Mouse (Mus musculus) adrenal gland, postnatal 10 days (tissue): ENCODE measurements around the gene Cyp27a1. TPM values are rescaled to one million over a fixed set of nuclear protein-coding genes. Genes with fewer than 3 reads are reported as not detected.

Experiments used
- DNase-seq: peaks from one replicate; pipeline ENCODE4 v3.0.0; 2021; ENCODE audit warnings: mixed read lengths
- total RNA-seq, 2 experiments: library from RNA; stranded (reverse); gene quantifications; 2 replicates each; pipeline ENCODE4 v1.2.3; 2021

Gene Cyp27a1
- total RNA-seq, 2 experiments from 2014 or later, result 15.1 to 15.2 TPM

DNA sequence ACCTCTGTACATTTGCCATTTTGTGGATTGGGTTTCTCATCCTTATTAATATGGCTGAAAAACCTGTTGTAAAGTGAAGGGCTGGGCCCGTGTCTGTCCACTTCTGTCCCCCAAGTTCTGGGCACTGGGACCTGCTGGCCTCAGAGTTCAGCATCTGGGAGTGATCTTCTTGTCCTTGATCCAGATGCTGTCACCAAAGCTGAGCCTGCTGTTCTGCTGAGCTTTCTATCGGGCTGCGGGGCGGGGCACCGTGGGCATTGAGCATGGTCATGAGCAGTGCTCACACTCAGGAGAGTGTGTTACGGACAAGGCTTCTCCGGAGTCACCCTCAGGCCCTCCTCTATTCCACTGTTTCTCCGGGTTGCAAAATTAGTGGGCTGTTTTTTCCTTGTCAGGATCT is 4.7 kb downstream of the Cyp27a1 start:
- DNase-seq, result no peak

- no peak for DNase-seq
Measured at GRCm38 (mm10) chr1:74719281-74719680, 5.9 kb downstream of the Cyp27a1 start.

DNA sequence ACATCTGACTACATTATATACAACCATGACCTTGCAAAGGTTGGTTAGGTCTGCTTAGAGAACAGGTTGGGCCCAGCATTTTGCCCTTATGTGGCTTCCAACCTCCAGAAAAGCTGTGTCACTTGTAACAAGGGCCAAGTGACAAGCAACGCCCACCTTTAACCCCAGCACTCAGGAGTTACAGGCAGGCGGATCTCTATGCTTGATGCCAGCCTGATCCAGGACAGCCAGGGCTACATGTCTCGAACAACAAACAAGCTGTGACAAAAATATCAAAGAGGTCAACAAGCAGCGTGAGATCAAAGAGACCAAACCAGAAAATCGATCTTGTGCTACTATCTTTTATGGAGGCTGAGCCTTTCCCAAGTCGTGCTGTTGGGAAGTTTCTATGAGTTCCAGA is 8.3 kb downstream of the Cyp27a1 start:
- no peak for DNase-seq

GRCm38 (mm10) chr1:74723748-74724147 is 10.4 kb downstream of the Cyp27a1 start:
- DNase-seq, result no peak

GRCm38 (mm10) chr1:74726114-74726513 is 12.7 kb downstream of the Cyp27a1 start:
- no peak for DNase-seq

GRCm38 (mm10) chr1:74726674-74727073 is 13.3 kb downstream of the Cyp27a1 start:
- no peak for DNase-seq

GRCm38 (mm10) chr1:74728446-74728845 is 15.1 kb downstream of the Cyp27a1 start:
- no peak for DNase-seq

DNA sequence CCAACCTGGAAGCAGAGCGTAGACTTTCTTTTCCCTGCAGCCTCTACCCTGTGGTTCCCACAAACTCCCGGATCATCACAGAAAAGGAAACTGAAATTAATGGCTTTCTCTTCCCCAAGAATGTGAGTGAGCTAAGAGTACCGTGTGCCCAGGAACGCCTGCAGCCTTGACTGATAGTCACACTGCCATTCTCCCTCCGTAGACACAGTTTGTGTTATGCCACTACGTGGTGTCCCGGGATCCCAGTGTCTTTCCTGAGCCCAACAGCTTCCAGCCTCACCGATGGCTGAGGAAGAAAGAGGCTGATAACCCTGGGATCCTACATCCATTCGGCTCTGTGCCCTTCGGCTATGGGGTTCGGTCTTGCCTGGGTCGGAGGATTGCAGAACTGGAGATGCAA is 23.6 kb downstream of the Cyp27a1 start:
- DNase-seq, result no peak

- peak; percentile 19 for DNase-seq
Measured at GRCm38 (mm10) chr1:74737500-74737899, 24.1 kb downstream of the Cyp27a1 start.

DNA sequence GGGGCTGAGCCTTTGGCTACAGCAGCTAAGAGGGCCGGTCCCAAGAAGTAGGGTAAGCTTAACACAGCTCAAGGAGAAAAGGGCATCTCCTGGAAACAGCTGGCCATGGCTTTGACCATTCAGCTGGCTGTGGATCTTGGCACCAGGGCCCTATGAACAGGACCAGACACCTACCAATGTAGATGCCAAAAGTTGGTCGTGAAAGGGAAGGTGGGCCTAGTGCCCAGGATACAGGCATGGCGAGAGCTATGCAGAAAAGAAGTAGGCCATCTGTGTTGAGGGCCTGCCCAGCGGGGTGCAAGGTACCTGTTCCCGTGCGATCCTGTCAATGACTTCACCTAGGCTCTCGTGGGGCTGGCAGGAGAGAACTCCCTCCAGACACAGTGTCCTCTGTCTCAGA is 27.5 kb downstream of the Cyp27a1 start:
- DNase-seq, result no peak

DNA sequence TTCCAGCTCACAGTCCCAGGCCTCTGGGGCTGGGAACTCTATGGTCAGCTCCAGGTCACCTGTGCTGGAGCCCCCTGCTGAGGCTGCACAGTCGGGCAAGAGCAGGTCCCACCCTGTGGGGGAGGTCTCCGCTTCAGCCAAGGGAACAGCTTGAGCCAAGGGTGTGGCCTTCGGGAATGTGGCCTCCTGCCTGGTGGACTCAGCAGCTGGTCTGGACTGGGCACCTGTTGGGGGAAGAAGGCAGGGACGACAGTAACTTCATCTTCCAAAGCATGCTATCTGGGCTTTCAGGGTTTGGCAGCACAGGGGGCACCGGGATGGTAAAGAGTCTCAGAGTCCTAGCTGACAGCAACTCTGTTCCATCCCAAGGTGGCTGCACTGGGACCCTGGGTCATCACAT is 34.0 kb downstream of the Cyp27a1 start:
- no peak for DNase-seq

- DNase-seq, result peak; percentile 79
Measured at GRCm38 (mm10) chr1:74748643-74749271, 35.4 kb downstream of the Cyp27a1 start, which contains the start of gene Prkag3. TSS of gene Prkag3 (minus strand) at chr1:74749221.

GRCm38 (mm10) chr1:74749301-74749700 is 35.9 kb downstream of the Cyp27a1 start:
- peak; percentile 59 for DNase-seq

DNA sequence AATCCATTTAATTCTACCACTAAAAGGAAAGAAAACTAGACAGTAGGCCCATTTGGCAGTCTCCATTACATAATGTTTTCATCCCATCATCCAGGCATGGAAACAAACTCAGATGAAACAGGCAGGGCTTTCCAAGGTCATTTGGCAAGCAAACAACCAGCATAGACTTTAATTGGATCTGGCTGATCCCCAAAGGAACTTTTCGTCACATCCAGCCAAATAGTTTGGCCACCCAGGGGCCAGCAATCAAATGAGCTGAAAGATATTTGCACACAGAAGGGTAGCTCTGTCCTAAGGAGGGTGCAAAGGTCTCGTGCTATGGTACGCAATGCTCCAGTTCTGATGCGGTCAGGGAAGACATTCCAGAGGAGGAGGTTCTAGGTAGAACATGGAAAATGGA is 37.3 kb downstream of the Cyp27a1 start:
- no peak for DNase-seq

DNA sequence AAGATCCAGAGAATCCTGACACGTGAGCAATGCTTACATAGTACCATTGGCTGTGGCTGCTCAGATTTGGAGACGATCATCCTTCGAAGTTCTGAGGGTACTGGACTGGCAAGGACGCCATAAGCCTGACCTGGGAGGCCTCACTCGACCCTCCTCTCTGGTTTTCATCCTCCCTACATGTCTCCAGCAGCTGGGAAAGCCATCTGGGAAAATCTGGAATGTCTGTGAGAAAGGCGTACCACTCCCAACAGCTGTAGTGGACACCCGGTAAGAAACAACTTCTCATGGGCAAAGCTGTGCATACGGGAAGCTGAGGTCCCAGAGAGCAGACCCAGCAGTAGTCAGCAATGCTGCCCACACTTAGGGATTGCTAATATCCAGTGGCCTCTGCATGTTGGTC is 38.8 kb downstream of the Cyp27a1 start:
- DNase-seq, result no peak

- DNase-seq, result no peak
Measured at GRCm38 (mm10) chr1:74752833-74753232, 39.5 kb downstream of the Cyp27a1 start.

DNA sequence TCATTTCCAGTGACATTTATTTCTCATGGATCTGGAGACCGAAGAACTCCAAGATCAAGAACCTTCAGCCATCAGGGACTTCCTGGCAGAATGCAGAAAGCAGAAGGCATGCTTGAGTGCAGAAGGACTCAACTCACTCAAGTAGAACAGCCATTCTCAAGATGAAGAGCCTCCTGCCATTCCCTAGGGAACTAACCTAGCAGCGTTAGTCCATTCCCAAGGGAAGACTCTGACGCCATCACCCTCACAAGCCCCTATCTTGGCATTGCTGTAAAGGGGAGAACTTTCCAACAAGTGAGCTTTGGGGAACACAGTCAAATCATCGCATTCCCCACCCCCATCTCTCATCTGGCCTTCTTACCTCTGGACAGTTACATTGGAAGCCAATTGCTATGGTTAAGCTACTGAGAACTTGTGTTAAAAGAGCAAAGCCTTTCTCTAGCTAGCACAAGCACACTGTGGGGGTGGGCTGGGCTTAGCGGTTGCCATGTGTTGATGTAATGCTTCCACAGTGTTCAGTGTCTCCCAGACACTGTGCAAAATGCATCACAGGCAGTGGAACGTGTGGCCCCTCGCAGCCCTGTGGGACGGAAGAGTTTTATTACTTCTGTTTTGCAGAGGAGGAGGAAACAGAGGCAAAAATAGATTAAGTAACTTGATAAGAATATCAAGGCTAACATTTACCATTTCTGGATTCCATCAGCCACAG is 40.0 kb downstream of the Cyp27a1 start:
- no peak for DNase-seq

DNA sequence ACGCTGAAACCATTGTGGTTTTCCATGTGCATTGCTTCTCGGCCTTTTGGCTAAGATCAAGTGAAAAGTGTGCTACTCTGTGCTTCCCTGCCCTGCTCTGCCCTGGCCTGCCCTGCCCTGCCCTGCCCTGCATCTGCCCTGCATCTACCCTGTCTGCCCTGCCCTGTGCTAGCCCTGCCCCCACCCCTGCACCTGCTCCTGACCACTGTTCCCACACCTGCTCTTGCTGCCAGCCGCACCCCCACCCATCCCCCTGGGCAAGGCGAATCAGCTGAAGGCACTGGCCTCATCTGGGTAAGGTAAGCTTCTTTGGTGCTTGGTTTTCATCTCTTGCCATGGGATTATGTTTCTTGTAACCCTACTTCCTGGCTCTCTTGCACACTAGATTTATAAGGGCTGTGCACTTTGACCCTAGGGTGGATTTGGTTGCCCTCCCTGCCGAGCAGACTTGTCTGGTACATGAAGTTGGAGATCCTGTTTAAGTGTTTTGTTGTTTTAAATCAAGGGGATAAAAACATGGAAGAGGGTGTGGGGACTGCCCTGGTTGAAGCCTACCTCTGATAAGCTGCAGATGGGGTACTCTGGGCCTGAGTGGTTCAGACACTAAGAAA is 40.9 kb downstream of the Cyp27a1 start:
- DNase-seq, result no peak

- DNase-seq, result peak; percentile 60
Measured at GRCm38 (mm10) chr1:74759773-74760172, 46.4 kb downstream of the Cyp27a1 start.

DNA sequence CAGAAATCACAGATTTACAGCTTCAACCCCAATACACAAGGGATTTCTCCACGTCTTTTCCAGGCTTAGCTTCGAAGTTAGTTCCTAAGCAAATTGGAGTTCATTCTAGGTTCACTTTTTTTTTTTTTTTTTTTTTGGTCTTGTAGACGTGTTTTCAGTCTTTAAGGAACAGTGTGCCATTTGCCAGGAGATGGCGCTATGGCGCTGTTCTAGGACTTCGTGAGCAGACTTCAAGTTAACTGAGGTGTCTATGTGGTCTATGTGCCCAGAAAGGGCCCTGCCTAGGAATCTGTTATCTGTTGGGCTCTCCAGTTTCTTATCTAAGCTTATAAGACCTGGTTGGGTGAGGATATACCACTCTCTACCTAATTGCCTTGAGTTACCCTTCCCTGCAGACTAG is 49.7 kb downstream of the Cyp27a1 start:
- DNase-seq, result peak; percentile 82

GRCm38 (mm10) chr1:74770727-74771466 is 57.5 kb downstream of the Cyp27a1 start:
- DNase-seq, result no peak

GRCm38 (mm10) chr1:74771467-74771844 is 58.1 kb downstream of the Cyp27a1 start:
- no peak for DNase-seq

GRCm38 (mm10) chr1:74771845-74771930 is 58.3 kb downstream of the Cyp27a1 start, which contains the start of gene Wnt6:
TSS of gene Wnt6 (plus strand) at chr1:74771892.
- no peak for DNase-seq
